Comparison of ENCODE assay signal across 14 mouse cellular contexts in genomic region chr19:29417188-29417587, GRCm38 (mm10). TPM values are rescaled to one million over a fixed set of nuclear protein-coding genes. Genes with fewer than 3 reads are reported as not detected.
"Had no signal": no experiment of that assay in that cellular context is flagged by ENCODE, and none has a peak within 500 bp of the region (broad histone marks: within the 10 kb centered on the region; RNA-seq: fewer than 3 reads in every experiment).

No protein-coding gene starts in this region.

- ATAC-seq: liver, embryonic 12.5 days; midbrain, embryonic 15.5 days had no signal

- DNase-seq: kidney, adult 11 months; kidney, adult 8-10 months; kidney, postnatal 10 days; layer of hippocampus, adult 9-11 months; liver; lung, adult 18-20 months; lung, postnatal 36 days; right cerebral cortex, postnatal 4 days; thymus, adult 18-20 months; thymus, postnatal 14 days had no signal

RNA-seq across cellular contexts. Expression of gene Pdcd1lg2, which starts 6.5 kb away (rescaled TPM):
- total RNA-seq: layer of hippocampus, adult 2 months; layer of hippocampus, postnatal 25 days had no signal
